Mouse (Mus musculus) megakaryocyte, adult 5-6 weeks (primary cell): ENCODE data around the gene Prdx6. TPM values are rescaled to one million over a fixed set of nuclear protein-coding genes. Genes with fewer than 3 reads are reported as not detected.
A peak's percentile ranks its signal among the peaks of the same experiment; 100 is the strongest.

ENCODE experiments used
- ATAC-seq: 2 replicates; pipeline ENCODE4 v1.8.0; 2016; ENCODE audit warnings: mild to moderate bottlenecking, inconsistent platforms; ENCODE audit not compliant: poor library complexity, severe bottlenecking
- total RNA-seq, 2 experiments: library from RNA; stranded (forward) in 1 of 2; stranded (reverse) in 1 of 2; fragments of 153-499, 151-499 nt in 1 of 2; fragments of 221-1000, 200-1000 nt in 1 of 2; gene quantifications; 2 replicates each; pipeline versions ENCODE4 v1.2.3 to v1.2.4; 2015 to 2017

Gene Prdx6
- total RNA-seq (2015) (161 and 201 TPM in 2 replicates), total RNA-seq (2017) (213 and 226 TPM in 2 replicates)

DNA sequence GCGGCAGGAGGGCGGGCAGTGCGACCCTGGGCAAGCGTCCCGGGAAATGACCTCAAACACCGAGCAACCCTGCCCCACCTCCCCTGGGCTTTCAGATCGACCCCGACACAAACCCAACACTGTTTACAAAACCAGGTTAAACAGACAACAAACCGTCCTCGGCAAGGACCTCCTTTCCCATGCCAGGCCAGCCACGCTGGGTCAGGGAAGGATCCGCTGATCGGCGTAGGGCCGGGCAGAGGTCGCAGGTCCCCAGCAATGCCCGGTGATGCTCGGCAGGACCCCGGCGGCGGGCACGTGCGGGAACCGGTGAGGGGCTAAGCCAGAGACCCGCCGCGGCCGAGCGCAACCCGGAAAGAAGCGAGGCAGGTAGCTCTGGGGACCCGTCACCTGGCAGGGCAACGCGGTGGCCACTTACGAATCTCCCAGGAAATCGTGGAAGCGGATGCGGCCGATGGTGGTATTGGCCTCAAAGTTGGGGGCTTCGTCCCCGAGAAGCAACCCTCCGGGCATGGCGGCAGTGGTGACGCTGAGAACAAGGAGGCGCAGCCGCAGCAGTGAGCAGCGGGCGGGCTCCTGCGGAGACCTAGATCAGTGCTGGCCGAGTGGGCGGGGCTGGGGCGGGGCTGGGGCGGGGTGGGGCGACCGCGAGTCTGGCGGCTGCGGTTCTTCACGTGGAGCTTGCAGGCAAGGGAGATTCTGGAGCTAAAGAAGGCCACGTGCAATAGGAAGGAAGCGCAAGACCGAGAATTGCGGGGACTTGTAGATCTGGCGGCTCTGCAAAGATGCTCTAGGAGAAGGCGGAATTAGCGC, at the start of gene Prdx6:
Prdx6 (minus strand) TSS at position 616 of the 813 bp plus-strand sequence.
- peak; percentile 60 for ATAC-seq

DNA sequence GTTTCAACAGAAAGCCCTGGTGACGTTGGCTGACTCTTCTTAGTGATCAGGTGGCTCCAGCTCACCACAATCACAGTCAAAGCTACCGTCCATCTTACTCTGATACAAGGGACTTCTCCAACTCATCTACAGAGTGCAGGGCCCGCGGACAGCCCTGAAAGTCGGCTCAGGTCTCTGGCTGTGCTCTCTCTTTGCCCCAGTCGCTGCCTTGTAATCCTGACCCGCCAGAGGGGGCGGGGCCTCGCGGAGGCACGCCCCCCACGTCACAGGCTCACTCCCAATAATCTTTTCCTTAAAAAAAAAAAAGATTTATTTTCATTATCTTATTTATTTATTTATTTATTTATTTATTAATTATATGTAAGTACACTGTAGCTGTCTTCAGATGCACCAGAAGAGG, 37.2 kb upstream of the Prdx6 start:
- ATAC-seq = peak; percentile 21; the same call in 1 of the 2 replicates

DNA sequence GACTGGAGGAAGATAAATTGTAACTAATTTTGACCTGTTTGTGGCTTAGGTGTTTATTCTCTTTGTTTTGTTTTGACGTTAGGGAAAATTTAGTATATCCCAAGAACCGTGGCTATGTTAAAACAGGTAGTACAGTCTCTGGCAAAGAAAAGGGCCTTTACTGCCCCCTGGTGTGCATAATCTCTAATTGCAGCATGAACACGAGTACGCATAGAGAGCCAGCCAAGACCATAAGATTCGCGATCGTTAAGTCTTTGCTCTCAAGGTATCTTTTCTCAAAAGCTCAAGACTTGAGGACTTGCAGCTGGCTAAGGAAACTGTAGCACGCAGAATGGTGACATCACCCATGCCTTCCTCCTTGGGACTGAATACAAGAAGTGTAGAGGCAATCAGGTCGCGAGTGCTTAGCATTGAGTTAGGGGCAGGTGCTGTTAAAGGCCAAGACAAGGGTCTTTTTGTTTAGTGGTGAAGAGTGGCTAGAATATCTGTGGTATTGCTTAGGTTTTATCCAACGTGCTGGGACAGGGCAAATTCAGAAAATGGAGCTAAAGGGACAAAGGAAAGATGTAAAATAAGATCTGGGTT, 35.8 kb upstream of the Prdx6 start:
- peak; percentile 97 for ATAC-seq

DNA sequence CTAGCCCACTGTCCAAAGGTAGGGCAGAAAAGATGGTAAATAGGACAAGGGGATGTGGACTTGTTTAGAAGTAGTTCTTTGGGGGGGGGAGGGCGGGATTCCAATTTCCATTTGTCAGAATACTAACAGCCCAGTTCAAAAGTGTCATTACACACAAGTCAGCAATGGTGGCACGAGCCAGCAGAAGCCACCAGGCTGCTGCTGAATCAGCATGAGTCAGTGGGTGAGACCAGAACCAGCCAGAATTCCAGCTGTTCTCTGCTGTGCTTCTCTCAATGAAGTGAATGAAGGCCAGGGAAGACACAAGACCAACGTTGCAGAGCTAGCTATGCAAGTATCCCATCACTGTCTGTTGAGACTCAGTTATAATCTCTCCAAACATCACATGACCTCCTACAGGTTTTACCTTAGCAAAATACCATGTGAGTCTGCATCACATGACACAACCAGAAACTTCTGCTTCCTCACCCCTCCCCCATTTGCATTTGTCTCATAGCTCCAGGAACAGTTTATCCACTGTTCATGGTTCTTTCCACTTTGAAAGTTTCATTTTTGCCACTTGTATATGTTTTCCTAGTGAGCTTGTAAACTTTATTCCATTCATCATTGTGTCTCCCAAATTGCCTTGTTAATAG, 30.2 kb upstream of the Prdx6 start:
- no peak for ATAC-seq

DNA sequence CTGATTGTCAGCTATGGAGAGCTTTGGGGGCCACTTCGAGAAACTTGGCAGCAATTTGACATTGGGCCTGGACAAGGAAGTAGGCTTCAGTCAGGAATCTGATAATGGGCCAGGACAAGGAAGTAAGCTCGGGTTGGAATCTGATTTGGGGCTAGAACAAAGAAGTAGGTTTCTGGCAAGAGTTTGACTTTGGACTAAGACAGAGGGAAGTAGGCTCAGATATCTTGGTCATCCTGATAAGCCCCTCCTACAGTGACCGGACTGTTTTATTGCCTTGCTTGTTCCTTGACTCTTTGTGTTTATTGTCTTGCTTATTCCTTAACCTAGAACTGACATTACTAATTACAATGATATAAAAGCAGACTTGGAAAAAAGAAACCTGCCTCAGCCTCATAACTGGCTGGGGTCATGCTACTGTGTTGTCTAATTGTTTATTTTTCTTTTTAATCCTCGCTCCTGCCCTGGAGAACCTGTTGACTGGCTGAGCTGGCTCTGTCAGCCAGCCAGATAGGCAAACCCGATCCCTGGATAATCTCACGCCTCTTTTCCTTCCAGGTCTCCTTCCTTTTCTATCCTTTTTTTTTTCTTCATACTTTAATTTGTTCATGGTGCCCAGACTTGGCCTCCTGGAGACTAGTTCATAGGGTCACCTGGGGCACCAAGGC, 28.4 kb upstream of the Prdx6 start:
- 0 out of 2 replicates have a peak, but pooled peaks have one; percentile 21 for ATAC-seq

DNA sequence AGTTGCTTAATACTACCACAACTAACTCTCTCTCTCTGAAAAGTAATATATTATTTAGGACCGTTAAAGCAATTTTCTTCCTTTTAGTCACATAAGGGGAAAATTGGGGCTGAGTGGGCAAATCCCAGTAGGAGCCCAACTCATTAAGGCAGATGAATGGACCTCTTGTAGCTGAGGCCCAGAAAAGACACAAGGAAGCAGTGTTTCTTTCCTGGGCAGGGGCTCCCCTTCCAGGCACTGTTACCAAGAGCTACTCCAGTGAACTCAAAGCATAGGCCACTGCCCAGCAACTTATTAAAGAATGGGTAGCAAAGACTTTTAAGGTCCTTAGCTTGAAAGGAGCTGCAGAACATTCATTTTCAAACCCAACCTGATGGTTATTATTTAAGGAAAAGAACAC, 22.5 kb upstream of the Prdx6 start:
- ATAC-seq = no peak

DNA sequence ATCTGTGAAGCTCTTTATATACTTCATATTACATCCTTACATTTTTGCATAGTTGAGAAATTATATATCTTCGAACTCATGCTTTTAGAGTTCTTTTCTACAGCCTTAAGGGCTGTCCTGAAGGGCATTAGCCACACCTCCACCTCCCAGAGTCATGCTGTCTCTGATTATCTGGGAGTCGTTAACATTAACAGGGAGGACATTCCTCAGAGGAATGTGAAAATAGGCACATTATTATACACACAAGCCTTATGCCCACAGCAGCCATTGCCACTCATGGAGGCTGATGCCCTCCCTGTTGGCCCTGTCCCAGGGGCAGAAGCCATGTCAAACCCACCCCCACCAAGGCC, 20.4 kb upstream of the Prdx6 start:
- ATAC-seq = no peak

DNA sequence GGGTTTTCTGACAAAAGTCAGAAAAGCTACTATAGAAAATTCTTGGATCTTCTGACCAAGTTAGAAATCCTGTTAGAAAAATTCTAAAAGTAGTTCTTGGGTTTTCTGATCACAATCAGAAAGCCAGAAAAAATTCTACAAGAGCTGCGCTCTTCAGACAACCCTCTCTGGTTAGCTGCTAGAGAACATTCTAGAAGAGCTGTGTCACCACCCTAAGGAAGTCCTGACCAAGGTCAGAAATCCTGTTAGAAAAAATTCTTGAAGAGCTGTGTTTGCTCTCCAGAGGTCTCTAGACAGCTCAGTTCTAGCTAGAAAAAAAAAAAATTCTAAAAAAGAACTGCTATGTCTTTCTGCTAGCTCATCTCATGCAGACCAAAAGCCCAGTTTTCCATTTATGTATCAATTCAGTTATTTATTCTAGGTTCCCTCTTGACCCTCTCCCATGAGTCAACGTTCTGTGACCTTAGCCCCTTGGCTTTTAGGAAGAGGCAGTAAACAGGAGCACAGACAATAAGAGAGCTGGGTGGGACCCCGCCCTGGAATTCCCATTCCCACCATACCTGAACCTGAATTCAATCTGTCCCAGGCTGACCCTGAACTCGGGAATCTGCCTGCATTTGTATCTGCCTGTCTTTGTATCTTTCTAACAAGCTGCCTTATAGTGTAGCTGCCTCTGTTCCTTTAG, 19.9 kb upstream of the Prdx6 start:
- no peak for ATAC-seq

DNA sequence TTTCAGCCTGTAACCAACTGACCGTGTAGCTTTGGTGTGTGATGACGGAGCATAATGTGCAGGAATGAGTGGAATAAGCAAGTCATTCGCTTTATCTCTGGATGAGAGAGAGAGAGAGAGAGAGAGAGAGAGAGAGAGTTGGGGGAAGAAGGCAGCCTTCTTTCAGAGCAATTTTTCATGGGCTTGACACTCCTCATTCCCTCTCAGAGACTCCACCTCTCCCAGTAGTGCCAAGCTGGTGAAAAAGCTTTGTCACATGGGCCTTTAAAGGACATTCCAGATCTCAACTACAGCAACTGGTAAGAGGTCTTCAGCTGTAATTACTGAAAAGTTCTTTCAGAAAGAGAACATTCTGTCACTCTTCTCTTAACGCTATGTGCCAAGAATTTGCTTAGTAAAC, 18.3 kb upstream of the Prdx6 start:
- no peak for ATAC-seq

DNA sequence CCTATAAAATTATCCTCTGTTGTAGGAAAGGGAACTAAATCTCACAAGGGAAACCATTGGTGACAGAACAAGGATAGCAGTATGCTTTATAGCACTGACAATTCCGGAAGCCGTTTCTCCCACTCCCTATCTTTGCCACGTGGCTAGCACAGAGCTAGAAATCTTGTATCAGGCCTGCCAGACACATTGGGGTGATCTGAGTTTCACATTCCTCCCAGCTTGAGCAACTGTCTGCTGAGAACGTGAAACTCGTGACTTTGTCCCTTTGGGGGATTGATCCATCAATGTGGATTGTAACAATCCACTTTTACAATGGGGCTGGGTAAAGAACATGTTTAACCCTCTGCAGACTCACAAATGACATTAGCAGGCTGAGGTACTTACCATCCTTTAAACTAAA, 17.9 kb upstream of the Prdx6 start:
- ATAC-seq = peak; percentile 46

DNA sequence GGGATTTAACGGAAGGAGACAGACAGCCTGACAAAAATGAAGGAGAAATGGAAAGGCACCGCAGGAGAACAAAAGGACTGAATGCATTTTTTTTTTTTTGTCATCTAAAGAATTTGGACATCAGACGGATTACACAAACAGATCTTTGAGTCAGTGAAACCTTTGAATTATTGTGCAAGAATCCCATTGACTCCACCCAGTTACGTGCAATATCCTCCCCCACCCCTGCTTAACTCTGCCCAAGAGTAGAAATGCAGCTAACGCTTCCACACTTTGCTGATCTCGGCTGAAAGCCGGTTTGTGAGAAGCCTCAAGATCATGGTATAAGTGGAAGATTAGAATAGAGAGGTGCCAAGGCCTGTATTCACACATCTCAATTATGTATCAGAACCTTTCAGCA, 17.1 kb upstream of the Prdx6 start:
- peak; percentile 91 for ATAC-seq

DNA sequence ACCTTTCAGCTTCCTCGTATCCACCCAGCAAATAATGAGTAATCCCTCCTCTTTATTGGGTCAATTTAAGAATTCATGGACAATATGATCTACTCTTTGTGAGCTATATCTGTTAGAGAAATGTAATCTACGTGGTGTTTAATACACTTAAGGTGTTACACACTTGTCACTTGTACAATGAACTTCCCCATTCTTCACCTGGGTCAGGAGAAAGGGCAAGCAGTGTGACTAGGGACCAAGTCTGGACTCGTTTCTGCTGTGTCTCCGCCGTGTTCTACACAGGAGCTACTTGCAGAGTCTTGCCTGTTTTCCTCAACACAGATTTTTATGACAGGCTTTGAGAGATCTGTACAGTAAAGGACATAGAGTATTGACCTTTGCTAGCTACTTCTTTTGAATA, 13.9 kb upstream of the Prdx6 start:
- ATAC-seq = no peak

DNA sequence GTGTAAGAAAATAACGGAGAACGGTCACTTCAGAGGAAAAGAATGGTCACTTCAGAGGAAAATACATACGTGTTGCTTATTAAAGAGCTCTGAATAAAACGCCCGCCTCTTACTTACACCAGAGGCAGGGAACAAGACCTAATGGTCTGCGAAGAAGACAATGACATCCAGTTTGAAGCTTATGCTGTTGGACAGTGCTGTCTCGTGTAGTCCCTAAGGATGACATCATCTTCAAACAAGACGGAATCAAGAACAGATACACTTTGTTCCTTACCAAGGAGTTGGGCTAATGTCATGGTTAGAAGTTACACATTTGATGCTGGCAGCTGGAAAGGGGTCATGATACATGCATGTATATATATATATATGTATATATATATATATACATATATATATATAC, 12.6 kb upstream of the Prdx6 start:
- ATAC-seq = no peak

DNA sequence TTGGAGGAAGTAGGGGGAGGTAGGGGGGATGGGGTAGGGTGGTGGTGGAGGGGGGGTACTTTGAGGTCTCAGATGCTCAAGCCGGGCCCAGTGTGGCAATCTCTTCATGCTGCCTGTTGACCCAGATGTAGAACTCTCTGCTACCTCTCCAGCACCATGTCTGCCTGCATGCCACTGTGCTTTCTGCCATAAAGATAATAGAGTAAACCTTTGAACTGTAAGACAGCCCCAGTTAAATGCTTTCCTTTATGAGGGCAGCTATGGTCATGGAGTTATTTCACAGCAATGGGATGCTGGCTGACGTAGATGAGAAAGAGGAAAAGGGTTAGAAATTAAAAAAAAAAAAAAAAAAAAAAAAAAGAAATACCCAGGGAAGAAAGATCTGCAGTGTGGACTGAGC, 11.5 kb upstream of the Prdx6 start:
- ATAC-seq = no peak

DNA sequence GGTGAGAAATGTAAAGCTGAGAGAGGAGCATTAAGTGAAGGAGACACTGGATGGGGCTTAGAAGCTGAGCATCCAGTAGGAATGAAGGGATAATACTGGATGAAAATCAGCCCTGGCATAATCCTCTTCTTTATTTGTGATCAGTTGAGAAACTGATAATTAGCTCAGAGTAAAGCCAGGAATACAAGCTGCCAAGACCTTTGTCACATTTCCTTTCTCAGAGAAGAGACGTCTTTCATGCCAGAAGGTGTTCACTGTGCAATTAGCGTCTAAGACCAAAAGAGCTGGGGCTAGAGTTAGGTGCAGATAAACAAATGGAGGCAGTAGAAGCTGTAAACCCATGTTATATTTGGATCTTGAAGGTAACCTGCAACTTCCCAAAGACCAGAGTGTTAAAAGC, 9.7 kb upstream of the Prdx6 start:
- no peak for ATAC-seq

DNA sequence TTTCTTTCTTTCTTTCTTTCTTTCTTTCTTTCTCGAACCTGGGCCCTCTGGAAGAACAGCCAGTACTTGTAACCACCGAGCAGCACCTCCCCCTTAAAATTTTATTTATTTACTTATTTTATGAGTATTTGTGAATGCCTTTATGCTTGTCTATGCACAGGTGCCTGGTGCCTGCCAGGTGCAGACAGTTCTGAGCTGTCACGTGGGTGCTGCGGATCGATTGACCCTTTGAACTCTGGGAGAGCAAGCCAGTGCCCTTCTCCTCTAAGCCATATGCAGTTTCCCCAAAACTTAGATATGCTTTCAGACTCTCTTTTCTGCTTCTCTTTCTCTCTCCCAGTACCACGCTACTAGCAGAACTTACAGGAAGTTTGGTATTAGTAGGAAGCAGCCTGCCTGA, 8.1 kb upstream of the Prdx6 start:
- ATAC-seq = peak; percentile 59

DNA sequence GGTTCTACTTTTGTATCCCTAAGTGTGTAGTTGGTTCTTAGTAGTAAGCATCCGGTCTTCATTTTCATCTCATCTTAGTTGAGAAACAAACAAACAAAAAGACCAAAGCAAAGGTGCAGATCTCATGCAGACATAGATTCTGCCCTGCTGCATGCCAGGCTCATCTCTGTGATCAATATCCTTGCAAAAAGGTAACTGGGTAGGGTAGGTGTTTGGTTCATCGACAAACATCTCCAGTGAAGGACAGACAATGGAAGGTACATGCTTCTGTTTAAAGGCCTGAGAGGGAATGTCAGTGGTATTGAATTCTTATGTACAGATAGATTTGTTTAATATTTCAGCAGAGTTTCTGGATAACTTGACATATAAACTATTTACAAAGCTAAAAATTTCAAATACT, 7.3 kb upstream of the Prdx6 start:
- no peak for ATAC-seq

DNA sequence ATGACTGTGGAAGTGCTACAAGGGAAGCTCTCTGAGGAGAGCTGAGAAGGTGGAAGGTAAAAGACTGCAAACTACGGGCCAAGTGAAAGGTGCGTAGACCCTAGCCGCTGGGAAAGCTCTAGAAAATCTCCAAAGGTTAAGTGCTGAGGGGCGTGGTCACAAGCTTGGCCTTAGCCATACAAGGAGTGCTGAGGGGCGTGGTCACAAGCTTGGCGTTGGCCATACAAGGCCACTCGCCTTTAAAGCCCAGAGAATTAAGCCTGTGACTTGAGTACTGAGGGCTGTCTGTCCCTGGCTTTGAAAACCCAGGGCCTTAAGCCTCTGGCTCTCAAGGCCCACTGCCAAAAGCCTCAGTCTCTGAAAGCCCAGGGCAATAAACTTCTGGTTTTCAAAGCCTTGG, 5.9 kb upstream of the Prdx6 start:
- no peak for ATAC-seq

DNA sequence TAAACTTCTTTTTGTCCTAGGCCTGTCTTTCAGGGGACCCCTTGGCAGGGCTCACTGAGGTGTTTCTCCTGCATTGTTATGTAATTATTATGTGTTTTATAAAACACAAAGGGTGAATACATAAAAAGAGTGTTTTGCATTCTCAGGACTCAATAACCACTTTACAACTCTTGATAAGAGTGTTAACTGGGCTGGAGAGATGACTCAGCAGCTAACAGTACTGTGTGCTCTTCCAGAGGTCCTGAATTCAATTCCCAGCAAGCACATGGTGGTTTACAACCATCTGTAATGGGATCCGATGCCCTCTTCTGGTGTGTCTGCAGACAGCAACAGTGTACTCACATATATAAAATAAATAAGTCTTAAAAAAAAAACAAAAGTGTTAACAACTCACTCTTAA, 3.3 kb upstream of the Prdx6 start:
- no peak for ATAC-seq

DNA sequence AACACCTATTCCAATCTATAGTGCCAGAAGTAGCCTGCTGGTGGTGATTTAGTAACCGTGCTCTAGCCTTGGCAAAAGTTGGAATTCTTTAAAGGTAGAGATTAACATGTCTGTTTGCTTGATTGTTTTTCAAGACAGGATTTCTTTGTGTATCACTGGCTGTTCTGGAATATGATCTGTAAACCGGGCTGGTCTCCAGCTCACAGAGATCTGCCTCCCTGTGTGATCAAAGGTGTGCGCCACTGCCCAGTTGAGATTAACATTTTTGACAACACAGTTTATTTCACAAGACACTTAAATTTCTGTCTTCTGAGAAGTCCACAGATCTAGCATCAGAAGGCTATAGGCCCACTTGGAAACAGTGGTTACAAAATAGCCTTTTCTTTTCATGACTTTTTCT, 1.9 kb upstream of the Prdx6 start:
- ATAC-seq = no peak

DNA sequence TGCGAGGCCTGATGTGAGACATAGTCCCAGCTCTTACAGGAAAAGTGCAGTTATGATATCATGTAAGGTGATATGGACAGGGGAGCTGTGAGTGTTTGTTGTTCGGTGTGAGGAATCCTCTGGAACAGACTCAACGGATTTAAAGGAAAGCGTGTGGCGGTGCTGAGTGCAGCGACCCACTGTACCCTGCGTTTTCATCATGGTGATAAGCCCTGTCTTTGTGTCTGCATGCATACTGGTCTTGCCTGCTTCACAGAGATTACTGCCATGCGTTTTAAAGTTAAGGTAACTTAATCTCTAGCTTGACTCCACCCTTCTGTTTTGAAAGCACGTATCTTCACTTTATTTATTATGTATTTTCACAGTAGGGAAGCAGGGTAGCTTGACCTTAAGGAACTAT, 1.3 kb upstream of the Prdx6 start:
- no peak for ATAC-seq
